Mouse (Mus musculus) E14TG2a.4 (cell line): Measurements from ENCODE around the gene Nrip1.

Source experiments
- CTCF ChIP-seq: conservative IDR thresholded peaks from 2 replicates; pipeline ENCODE4 v1.5.1; 2014; ENCODE audit warnings: low read length
- NANOG ChIP-seq: IDR thresholded peaks from 2 replicates; pipeline ENCODE4 v1.6.1; 2014; ENCODE audit warnings: borderline replicate concordance, low read length, mixed read lengths
- POU5F1 ChIP-seq: IDR thresholded peaks from 2 replicates; pipeline ENCODE4 v1.6.1; 2014; ENCODE audit warnings: low read length, borderline replicate concordance

DNA sequence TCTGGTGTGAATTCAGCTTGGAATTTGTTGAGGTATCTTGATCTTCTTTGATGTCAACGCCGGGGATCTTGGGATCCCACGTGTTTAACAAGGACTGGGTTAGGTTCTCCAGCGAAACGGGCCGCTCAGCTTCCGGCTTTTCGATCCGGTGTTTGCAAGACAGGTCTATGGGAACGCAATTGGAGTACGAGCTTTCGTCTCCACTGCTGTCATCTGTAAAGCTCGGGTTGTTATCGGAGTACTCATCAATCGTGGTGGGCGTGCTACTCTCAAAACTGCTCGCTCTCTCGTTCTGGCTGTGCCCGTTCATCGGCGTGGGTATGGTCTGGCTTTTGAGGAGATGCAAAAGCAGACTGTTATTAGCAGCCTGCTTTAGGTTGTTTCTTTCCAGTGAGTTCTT lies 80.5 kb downstream of the Nrip1 start:
- TF ChIP-seq CTCF, result no peak
- no peak for TF ChIP-seq NANOG
- no peak for TF ChIP-seq POU5F1
